Mouse (Mus musculus): ENCODE measurements around the gene Ssbp2.

The Ssbp2 gene

DNA sequence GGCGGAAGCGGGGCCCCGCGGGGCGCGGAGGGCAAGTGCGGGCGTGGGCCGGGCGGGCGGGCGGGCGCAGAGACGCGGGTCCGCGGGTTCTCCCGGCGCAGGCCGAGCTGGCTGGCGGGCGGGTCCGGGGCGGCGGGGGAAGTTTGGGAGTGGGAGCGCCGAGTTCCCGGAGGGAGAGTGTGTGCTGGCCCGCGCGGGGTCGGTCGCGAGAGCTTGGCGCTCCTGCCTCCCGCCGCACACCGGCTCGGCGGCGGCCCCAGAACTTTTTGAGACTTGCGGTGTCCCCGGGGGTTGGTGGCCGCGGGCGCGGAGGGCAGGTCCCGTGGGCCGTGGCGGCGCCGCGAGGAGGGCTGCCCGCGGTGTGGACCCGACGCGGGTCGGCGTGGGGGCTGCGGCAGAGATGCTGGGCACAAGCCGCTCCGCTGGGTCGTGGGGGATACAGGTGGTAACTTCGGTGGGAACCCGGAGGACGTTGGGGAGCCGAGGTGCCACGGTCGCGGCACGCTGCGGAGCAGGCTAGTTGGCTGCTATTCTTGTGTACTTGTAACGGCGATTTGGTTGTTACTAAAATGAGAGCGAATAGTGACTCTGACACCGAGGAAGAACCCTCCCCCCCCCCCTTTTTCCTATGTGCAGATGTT lies 1.7 kb downstream of the Ssbp2 start:
- DNase-seq = peak; percentile 44

DNA sequence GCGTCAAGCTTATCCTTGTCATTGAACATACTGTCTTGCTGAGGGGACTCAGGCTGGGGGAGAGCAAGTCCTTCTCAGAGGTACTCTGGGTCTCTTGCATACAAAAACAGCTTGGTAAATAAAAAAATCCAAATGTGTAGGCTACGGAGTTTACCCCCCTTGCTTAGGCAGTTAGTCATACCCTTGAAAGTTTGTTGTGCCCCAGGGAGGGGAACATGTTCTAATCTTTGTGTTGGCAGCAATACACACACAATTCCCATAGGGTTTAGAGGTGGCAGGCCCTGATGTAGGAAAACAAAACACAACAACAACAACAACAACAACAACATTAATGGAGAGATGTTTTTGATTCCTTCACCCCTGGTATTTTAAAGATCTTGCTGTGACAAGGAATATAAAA lies 2.3 kb downstream of the Ssbp2 start:
- no peak for DNase-seq

DNA sequence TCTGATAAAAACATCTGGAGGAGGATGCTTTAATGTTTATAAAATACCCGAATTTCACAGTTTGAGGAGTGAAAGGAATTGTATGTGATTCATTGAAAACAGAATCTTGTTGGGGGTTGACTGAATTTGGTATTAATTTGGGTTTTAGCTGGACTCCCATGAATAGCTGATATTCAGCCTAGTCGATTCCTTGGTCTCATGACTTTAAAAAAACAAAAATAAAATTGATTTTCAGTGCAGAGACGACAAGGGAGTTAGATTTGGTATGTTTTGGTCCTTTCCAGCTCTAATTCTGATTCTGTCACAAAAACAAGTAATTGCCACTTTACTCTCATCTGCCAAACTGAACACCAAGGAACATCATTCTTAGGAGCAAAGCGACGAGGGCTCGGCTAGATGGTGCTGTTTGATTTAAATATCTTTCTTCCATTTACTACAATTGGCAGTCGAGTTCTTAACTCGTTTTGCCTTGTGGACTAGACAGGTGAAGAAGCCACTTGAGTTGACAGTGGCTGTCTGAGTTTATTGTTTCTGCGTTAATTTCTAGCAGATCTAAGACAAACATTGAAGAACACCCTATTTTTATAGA lies 2.9 kb downstream of the Ssbp2 start:
- DNase-seq = peak; percentile 25

DNA sequence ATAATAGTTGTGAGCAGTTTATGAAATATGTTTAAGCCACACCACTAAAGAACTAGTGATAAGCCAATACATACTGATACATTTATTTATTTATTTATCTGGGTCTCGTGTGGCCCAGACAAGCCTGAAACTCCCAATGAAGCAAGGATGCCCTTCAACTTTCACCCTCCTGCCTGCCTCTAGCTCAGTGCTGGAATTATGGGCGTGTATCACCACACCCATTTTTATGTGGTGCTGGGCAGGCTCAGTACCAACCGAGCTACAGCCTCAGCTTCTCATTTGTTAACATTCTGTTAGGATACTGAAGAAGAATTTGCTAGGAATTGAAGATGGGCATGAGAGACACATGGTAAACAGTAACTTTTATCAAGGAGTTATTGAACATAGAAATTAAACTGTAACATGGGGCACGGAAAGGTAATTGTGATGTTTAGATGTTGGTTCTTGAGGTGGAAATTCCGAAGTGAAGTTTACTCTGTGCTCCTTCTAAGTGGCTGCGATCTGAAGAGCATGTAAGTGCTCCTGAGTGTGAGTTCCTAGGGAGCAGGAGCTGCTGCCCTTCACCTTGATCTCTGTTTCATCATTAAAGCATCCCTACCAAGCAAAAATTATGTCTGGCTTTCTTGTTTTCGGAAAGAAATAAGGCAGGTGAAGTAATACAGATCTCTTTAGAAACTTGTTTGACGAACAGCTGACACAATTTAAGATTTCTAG lies 5.1 kb downstream of the Ssbp2 start:
- no peak for DNase-seq

DNA sequence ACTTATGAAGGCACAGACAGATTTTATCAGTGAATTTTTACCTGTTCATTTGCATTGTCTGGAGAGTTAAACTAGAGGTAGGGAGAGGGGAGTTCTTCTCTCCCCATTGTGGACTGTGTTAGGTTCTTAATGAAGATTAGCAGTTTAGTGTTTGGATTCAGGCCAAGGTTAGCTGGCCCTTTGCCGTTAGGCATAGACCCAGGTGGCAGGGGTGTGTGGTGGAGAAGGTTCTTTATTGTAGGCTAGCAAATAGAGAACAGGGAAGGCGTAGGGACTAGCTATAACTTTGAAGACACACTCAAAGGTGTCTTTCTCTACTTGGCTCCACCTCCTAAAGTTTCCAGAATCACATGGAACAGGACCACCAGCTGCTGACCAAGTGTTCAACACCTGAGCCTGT lies 11.5 kb downstream of the Ssbp2 start:
- DNase-seq = no peak

DNA sequence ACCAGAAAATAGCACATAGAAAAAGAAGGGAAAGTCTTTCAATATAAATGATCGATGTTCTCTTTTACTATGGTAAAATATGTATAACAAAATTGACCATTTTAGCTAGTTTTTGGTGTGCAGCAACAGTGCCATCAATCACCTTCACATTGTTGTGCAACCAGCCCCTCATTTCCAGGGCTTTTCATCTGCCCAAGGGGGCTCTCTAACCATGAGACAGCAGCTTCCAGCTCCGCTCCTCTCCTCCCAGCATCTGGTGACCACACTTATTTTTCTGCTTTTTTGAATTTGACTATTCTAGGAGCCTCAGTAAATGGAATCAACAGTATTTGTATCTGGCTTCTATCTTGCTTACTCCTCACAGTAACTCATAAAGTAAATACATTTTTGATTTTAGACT lies 11.9 kb downstream of the Ssbp2 start:
- no peak for DNase-seq

DNA sequence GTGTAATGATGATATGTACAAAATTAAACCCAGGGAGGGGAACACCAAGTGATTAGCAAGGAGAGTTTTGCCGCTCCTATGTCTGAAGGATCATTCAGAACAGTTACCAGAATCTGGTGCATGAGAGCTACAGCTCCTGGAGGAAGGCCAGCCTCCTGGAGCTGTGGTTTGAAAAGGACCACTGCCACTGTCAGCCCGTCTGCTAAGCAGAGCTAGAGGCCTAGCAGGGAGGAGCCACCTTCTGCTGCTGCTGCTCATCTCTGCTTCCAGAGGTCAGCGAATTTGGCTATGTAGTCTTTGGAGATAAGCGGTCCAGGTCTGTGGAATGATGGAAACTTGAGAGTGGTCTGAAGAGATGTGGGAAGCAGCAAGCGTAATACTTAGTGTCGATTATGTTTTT lies 13.4 kb downstream of the Ssbp2 start:
- no peak for DNase-seq

DNA sequence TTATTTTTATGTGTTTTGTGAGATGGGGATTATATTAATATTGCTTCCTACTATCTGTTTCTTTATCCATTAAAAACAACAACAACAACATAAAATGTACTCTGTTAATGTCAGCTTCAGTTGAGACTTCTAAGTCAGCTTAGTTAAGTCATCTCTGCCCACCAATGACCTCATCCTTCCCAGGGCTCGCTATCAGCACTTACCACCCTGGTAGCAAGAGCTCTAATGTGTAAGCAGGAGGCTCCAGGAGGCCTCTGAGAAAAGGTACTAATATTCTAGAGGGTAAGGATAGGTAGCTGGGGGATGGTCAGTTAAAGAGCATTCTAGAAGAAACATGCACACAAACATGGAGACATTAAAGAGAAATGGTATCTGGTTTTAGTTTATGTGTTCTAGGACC lies 13.9 kb downstream of the Ssbp2 start:
- no peak for DNase-seq

DNA sequence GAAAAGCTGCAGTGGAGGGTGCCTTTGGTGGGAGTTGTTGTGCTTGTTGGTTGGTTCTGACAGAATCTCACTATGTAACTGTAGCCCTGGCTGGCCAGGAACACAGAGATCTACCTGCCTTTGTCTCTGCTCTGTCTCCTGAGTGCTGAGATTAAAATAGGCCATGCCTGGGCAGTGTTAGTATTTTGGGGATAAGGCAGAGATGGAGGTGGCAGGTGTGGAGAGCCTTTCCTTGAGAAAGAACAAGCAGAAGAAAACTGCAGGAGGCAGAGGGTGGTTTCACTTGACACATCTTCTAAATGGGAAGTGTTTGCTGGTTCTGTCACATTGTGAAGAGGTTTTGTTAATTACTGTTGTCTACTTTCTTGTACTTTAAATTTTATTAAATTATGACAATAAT lies 15.8 kb downstream of the Ssbp2 start:
- DNase-seq = no peak

DNA sequence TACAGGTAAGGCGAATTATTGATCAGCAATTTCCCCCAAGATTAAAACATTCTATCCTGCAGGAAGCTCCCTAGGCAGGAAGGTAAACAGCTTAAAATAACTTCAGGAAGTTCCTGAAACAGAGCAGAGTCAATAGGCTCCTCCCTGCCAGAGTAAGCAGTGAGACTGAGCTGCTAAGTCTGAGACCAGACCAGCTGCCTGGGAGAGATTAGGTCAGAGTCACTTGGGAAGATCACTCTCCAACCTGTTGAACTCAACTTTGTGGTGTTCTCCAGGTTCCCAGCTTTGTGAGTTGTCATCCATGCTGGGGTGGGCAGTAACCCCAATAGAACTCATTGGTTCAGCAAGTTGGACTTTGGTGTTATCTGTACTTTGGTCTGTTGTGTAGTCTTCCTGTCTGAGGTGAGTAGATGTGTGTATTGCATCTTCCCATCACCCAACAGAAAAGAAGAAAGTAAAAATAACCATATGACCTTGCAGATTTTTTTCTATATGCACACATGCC lies 16.6 kb downstream of the Ssbp2 start:
- no peak for DNase-seq

DNA sequence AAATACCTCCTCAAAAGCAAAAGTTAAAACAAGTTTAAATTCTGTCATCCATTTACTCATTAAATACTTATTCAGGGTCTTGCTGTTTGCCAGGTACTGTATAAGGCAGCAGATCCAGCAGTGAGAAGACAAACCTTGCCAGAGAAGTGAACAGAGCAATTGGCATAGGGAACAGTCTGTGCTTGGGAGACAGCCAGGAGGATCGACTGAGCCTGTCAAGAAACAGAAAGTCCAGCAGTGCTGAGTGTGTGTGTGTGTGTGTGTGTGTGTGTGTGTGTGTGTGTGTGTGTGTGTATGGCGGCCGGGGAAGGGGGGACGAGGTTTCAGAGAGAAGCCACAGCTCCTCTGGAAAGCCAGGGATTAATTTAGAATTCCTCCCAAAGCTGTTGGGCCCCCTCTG lies 17.9 kb downstream of the Ssbp2 start:
- DNase-seq = peak; percentile 71

DNA sequence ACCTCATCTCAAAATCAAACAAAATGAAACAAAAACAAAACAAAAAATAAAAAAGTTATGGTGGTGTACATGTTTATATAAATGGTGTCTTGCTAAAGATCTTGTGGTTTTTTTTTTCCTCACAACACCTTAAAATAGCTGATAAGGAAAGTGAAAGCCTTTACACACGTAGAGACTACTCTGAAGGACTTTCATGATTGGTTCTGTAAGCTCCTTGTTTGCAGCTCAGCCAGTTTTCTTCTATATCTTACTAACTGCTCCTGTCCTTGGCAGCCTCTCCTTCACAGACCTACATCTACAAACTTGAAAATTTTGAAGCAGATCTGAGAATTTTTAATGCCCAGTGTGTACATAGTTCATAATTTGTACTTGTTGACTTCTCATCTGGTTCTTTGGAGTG lies 24.2 kb downstream of the Ssbp2 start:
- DNase-seq = no peak

DNA sequence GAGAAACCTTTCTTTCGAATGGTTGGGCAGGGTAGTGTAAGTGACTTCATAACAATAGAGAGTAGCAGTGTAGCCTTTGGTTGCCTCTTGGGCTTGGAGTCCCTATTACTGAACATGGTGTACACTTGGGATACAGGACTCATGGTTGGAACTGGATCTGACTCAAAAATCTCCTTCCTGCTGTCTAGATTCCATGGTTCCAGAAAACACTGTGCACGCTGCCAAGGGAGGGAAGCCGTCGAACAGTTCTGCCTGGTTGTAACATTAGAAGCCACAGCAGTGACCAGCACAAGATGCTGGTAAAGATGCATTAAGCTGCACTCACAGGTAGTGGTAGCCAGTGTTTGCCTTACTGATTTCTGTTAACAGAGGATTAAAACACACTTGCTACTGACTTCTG lies 32.0 kb downstream of the Ssbp2 start:
- no peak for DNase-seq

DNA sequence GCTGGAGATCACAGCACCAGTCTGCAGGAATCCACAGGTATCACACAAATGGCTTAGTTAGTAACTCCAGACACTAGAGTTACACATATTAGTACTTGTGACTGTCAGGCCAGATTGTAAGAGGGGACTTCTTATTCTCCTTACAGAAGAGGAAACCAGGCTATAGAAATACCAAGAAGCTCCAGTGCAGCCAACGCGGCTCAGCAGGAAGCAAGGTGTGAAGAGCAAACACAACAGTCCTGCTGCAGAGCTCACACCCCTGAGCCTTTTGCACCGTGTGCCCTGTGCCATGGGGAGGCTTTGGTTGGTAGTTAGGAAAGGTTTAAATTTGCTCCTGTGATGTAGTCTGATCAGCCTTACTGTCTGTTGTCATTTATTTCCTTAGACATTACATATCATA lies 37.0 kb downstream of the Ssbp2 start:
- DNase-seq = no peak

DNA sequence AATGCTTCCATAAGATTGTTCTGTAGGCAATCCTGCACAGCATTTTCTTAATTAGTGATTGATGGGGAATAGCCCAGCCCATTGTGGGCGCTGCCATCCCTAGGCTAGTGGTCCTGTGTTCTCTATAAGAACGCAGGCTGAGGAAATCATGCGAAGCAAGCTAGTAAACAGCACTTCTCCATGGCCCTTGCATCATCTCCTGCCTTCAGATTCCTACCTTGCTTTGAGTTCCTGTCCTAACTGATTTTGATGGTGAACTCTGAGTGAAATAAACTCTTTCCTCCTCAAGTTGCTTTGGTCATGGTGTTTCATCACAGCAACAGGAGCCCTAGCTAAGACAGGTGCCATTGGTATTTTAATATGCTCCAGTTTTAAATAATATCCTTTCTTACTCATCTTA lies 41.7 kb downstream of the Ssbp2 start:
- no peak for DNase-seq

DNA sequence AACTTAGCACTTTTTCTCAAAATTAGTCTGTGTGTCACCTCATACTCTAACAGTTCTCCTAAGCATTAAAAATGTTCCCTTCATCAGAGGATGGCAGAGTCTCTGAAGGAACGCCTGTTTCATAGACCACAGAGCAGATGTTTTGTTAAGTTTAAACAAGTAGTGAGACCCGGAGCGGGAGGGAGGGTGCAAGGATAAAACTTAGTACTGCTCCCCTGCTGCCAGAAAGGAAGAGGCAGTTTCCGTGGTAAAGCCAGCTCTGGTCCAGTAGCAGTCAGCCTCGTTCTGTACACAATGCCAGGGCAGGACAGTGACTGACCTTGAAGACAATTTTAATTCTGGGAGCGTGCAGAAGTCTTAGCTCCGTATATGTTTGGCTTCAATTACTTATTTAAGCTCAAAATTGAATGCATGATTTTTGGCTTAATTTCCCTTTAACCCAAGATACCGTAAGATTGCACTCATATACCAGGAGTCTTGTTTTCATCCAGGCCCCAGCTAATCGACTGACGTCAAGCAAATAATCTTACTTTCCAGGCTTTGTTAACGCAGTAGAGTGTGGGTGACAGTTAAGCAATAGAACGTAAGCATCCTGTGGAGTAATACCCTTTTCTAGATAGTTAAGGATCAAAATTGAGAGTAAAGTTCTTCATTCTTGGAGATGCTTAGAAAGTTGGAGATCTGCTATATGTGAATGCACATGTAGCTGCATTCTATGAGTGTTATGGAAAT lies 42.7 kb downstream of the Ssbp2 start:
- DNase-seq = no peak

DNA sequence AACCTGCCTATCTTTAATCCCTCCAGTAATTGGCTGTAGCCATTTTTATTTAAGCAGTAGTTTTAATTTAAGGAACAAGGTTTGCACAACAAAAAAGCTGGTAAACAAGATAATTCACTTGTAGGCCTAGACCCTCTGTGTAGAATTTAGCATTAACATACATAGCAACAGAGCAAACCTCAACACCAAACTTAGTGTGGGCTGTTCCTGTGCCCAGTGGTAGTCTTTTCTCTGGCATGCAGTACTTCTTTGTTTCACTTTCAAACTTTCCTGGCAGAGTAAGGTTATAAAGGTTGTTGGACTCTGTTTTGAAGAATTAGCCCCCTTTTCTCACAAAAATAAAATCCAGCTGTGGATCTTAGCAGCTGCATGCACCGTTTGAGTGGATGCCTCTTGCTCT lies 48.9 kb downstream of the Ssbp2 start:
- DNase-seq = no peak

DNA sequence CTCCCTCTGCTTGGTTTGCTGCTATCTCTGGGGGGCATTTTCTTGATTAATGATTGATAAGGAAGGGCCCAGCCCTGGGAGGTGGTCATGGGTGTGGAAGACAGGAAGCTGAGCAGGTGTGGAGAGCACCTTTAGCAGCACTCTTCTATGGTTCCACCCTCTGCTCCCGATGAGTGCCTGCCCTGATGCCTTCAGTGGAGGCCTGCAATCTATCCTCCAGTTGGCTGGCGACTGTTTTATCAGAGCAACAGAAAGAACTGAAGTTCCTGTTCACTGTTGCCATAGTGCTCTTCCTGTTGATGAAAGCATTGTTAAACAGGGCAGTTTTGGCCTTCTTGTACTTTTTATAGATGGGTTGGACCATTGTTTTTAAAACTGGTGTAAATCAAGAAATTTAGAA lies 49.4 kb downstream of the Ssbp2 start:
- no peak for DNase-seq

DNA sequence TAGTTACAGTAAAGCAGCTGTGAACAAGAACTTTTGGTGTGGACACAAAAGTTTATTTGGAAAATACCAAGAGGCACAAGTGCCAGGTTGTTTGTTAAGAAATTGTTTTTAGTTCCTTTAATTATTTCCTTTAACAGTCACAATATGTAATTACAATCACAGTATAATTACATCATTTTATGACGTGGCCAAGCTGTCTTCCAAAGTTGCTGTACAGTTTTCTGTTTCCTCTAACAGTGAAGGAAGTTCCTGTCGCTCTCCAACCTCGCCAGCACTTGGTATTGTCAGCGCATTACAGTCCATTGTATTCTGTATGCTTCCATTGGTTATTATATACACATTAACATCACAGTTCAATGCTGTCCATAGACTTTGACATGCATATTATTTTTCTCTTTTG lies 54.9 kb downstream of the Ssbp2 start:
- DNase-seq = no peak

DNA sequence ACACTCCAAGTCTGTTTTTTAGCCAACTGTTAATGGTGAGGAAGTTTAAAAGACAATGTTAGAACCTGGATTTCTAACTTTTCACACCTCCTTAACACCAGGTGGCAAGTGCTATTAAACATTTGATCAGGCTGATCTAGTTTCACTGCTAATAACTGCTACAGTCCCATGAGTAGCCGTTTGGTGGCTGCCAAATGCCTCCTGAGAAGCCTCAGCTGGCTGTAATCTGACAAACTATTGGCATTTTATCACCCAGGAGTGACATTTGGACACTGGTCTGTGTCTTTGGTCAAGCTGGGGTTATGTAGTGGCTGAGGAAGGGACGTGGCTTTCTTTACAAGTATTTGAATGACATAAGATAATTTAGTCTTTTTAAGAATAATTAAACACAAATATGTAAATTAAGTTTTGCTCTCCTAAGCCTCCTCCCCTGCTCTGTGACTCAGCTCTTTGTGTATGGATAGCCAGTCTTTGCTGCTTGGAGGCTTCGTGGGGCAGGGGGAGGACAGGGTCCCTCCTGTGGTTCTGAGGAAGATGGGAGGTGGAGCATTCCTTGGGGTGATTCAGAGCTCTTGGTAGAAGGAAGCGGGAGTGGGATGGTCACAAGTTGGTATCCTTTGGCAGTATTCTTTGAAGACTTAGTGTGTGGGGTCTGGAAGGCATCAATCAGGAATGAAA lies 60.1 kb downstream of the Ssbp2 start:
- no peak for DNase-seq

DNA sequence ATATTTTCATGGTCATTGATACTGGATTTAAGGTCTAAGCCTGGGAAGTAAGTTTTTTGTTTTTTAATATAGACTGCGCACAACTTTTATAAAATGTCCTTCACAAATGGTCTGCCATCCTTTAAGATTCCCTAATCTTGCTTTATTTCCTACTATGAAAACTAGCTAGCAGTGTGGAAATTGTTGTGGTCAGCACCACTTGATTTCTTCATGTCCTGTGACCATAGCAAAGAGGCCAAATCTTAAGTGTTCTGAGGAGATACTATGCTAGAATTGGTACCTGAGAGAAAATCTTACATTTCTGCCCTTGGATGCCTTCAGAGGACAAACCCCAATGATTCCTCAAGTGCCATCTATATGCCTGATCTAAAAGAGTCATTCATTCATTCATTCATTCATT lies 60.9 kb downstream of the Ssbp2 start:
- DNase-seq = no peak

DNA sequence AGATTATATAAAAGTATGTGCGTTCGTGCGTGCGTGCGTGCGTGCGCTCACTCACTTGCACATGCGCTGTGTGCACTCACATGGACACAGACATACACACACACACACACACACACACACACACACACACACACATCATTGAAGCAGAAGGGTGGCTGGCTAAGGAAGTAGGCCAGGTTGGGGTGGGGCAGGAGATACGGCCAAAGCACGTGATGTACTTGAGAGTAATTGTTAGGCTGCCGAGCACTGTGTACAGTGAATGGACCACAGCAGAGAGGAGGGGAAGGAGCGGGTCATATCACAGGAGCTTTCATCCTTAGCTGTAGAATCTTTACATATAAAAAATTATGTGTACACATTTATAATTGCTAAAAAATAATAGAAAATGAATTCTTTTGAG lies 66.0 kb downstream of the Ssbp2 start:
- no peak for DNase-seq

DNA sequence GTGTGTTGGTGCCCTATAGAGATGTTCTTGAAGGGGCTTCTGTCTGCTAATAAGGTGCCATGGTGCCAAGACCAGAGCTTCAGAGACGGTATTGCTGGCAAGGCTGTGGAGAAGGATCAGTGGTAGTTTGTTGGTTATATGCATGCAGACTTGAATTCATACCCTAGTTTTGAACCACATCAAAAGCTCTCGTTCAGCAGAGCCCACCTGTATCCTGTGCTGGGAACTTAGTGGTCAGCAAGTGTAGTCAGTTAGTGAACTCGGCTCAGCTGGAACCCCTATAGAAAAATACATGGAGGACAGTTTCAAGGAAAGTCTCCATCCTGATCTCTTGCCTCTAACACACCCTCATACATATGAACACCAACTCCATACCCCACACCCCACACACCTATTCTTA lies 69.7 kb downstream of the Ssbp2 start:
- no peak for DNase-seq

Data from lung, postnatal 10 days (tissue).